Mouse (Mus musculus): Measurements from ENCODE around the gene Lad1.

Gene Lad1

DNA sequence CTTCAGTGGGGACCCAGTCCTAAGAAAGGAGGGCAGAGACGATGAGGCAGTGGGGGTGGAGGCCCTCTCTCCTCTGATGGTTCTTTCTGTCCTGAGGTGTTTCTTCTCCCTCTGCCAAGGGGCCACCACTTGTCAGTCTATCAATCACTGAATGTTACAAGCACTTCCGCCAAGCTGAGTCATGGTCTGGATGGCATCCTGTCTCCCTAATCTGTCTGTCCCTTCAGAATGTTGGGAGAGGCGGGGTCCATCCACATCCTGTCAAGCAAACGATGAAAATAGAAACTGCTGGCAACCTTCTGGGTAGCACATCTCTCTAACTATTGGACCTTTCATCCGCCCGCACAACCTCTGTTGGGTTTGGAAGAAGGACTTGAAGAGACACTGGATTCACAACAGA, 26.1 kb downstream of the Lad1 start:
- DNase-seq (ENCODE audit: low read depth, low spot score) = no peak

GRCm38 (mm10) chr1:135846632-135847031, 28.2 kb downstream of the Lad1 start:
- DNase-seq (ENCODE audit: low read depth, low spot score) = no peak

DNA sequence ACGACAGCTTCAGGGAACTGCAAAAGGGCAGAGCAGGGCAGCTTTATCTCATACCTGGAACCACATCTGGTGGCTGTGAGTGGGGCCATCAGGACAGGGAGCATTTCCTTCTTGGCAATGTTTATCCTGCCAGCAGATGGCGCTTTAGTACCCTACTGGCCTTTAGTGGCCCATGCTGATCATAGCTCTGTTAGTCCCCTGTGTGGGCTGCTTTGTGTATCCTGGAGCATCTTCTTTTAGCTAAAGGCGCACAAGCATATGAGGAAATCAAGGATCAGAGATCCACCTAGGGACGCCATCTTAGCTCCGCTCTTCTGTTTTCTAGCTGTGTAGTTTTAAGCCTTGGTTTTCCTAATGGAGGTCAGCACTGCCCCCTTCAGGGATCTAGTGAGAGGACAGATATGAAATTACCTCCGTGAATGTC, 28.8 kb downstream of the Lad1 start:
- DNase-seq (ENCODE audit: low read depth, low spot score) = peak; percentile 81

GRCm38 (mm10) chr1:135847611-135848351, 29.4 kb downstream of the Lad1 start:
- no peak for DNase-seq (ENCODE audit: low read depth, low spot score)

DNA sequence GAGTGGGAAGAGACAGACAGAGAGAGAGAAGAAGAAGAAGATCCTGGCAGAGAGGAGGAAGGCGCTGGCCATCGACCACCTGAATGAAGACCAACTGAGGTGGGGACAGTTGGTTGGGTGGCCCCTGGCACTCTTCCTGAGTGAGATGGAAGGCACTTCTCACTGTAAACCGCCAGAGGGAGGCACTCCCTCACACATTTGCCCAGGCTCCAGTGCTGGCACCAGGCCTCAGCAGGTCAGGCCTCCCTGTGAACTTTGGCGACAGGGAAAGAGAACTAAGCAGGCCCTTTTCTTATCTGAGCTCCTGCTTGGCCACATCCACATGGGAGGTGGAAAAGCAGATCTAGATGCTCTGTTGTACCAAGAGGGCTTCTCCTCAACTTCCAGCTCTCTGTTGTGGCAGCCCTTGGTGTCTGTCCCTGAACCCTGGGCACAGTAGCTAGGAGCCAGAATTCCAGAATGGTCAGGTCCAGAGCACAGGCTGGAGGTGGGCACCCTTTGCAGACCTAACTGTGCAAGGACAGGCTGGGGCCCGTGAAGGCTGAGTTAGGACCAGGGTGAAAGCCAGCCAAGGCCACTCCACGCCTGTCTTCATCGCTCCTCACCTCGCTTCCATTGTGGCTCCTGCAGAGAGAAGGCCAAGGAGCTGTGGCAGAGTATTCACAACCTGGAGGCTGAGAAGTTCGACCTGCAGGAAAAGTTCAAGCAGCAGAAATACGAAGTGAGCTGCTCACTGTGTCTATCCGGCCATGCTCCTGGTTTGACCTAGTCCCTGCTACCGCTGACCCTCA, 32.5 kb downstream of the Lad1 start:
- peak; percentile 42 for DNase-seq (ENCODE audit: low read depth, low spot score)

- no peak for DNase-seq (ENCODE audit: low read depth, low spot score)
Measured at GRCm38 (mm10) chr1:135852044-135852756, 33.8 kb downstream of the Lad1 start.

- no peak for DNase-seq (ENCODE audit: low read depth, low spot score)
Measured at GRCm38 (mm10) chr1:135853200-135853599, 34.8 kb downstream of the Lad1 start.

DNA sequence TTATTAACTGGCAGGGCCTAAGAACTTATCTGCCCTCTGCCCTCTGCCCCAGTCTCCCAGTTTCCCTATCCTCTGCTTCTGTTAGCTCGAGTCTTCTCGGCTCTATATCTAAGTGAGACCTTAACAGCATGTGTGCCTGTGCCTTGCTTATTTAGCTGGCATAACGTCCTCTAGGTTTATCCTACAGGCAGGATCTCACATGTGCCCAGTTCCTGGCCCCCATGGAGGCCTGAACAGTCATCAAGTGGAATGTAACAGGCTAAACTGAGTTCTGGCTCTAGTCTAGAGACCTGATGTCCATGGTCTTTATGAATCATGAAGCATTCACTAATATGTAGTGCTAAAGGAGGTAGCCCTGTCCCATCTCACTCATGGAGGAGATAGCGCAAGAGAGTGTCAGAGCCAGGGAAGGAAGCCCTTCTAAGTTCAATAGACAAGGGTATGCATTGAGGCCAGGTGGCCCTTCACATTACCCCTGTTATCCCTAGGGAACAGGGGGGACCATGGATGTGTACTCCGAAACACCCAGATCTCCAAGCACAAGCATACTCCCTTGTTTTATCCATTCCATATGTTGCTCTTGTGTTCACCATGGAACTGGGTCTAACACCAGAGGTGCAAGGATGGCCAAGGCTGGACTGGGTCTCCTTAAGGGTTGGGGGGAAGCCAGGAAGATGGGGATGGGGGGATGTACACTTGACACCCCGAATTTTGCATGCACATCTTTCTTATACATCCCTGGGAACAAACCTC, 36.4 kb downstream of the Lad1 start:
- DNase-seq (ENCODE audit: low read depth, low spot score) = no peak

GRCm38 (mm10) chr1:135855344-135855687, 36.9 kb downstream of the Lad1 start:
- DNase-seq (ENCODE audit: low read depth, low spot score) = no peak

DNA sequence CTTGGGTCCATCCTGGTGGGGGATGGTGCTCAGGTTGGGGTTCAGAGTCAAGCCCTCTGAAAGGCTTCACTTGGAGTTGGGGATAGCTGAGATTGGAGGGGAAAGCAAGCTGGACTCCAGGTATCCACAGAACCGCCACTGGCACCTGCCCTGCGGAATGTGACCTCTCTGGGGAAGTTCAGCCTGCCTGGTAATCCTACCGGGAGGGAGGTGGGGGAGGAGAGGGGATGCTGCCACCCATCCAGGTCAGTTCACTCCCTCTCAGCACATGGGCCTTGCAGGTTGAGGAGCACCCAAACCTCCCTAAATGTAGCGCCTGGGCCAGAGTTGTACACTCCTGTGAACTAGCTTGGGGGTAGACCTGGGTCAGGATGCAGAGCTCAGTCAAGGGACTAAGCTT, 37.7 kb downstream of the Lad1 start:
- DNase-seq (ENCODE audit: low read depth, low spot score) = no peak

GRCm38 (mm10) chr1:135857137-135857775, 38.9 kb downstream of the Lad1 start:
- DNase-seq (ENCODE audit: low read depth, low spot score) = peak; percentile 73

DNA sequence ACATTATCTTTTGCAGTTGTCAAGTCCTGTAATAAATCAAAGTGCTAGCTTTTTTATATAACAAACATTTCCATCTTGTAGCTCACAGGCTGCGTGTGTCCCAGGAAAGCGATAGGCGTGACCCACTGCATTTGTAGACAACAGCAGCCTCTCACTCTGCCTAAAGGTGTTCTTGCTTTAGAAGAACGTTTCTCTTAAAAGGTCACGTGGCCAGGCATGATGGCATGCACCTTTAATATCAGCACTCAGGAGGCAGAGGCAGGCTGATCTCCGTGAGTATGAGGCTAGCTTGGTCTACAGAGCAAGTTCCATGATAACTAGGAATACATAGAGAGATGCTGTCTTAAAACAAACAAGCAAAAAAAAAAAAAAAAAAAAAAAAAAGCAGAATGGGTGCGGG, 40.1 kb downstream of the Lad1 start:
- no peak for DNase-seq (ENCODE audit: low read depth, low spot score)

GRCm38 (mm10) chr1:135861091-135861490, 42.7 kb downstream of the Lad1 start:
- DNase-seq (ENCODE audit: low read depth, low spot score) = no peak

DNA sequence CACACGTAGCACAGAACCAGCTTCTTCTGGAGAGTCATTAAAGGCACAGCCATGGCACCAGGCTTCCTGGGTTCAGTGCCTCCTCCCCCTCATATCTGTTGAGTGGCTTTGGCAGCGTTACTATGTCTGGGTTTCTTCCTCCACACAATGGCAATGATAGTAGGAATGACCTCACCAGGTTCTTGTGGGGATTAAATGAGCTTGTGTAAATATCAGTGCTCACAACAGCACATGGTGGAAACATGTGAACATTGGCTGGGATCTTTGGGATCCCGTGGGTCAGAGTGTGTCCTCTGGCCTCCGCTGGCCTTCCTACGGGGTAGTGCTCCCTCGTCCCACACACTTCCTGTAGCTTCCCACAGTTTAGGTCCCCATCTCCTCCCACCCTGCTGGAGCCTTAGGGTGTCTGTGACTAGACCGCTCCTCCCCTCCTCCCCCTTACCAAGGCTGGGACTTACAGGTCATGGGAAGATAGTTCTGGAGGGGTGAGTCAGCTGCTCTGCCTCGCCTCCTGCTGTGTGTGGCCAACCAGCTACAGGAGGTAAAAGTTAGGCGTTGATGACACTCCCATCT, 43.7 kb downstream of the Lad1 start:
- no peak for DNase-seq (ENCODE audit: low read depth, low spot score)

GRCm38 (mm10) chr1:135862561-135862960, 44.2 kb downstream of the Lad1 start:
- DNase-seq (ENCODE audit: low read depth, low spot score) = no peak

DNA sequence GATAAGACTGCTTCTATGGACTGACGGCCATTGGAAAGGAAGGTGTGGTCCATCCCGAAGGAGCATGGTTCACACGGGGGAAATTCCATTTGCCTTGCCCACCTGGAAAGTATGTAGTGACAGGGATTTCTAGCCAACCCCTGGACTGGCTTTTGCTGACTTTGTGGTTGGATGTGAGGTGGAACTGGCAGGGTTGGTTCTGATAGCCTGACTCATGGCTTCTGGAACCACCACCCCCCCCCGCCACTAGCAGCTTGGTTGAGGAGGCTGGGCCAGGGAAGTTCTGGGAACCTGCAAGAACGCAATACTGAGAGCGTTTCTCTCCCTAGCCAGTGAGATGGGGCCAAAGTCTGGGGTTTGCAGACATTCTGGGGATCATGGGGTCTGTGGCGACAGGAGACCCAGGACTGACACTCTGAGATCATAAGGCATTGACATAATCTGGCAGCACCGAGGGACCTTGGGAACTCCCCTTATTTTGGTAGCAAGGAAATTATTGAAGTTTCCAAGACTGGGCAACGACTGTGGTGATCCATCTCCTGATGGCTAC, 45.5 kb downstream of the Lad1 start:
- no peak for DNase-seq (ENCODE audit: low read depth, low spot score)

- no peak for DNase-seq (ENCODE audit: low read depth, low spot score)
Measured at GRCm38 (mm10) chr1:135864830-135865229, 46.4 kb downstream of the Lad1 start.

DNA sequence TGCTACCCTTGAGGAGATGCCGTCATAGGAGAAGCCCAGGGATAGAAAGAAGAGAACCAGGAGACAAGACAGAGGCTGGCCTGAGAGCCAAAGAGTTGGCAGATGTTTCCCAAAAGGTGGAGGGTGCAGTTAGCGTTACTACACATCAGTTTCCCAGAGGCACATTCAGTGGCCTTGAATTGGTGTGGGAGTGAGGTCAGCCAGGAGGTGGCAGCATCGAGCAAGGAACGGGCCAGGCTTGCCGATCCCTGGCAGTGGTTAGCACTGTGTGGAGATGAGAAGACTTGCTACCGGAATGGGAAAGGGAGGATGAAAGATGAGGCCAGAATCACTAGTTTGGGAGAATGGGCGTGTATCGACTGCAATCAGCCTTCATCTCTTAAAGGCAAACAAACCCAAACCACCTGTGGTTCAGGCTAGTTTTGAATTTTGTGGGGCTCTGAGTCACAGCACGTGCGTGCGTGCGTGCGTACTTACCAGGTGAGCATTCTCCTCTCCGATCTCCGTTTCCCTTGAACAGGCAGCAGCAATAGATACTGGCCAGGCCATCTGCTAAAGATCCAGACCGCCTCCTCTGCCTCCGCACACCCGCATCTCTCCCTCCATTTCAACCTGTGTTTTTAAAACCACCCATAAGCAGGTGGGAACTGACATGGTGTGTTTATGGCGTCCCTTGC, 47.3 kb downstream of the Lad1 start:
- DNase-seq (ENCODE audit: low read depth, low spot score) = peak; percentile 88

DNA sequence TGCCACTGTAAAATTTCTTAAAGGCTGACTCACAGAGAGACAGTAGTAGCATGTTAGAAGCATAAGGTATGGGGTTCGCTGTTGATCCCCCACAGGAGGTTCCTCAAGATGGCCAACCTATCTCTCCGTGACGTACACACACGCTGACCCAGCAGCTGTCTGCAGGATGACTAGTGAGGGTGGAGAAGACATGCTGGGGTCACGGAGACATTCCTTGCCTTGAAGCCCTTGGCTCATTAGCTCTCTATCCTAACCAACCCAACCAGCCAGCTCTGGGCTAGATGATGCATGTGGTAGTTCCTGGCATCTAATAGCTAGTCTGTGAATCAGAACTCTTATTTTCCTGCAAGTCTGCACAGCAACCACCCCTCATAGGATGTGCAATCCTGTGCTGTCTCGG, 50.2 kb downstream of the Lad1 start:
- no peak for DNase-seq (ENCODE audit: low read depth, low spot score)

DNA sequence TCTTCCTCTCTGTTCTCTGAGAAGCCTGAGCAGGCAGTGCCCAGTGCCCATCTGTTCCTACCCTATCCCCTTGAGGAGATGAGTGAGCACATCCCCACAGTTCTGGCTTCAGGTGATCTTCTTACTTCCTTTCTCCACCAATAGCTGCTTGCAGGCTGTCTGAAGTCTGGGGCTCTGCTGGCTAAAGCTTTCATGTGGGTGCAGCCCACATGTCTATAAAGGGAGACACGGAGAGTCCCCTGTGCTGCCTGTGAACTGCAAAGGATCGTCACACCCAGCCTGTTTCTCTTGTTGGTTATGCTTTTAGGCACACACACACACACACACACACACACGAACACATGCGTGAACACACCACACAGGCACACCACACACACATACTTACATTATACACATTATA, 54.6 kb downstream of the Lad1 start:
- no peak for DNase-seq (ENCODE audit: low read depth, low spot score)
